ENCODE assay signal across 20 mouse cellular contexts in genomic region chr9:58557457-58558455, GRCm38 (mm10). TPM values are rescaled to one million over a fixed set of nuclear protein-coding genes. Genes with fewer than 3 reads are reported as not detected.
DNase-seq lines count a peak whose midpoint lies in the region; ATAC-seq and TF ChIP-seq lines count a peak whose summit lies in the region.
"Had no signal": no experiment of that assay in that cellular context is flagged by ENCODE, and none has a peak within 500 bp of the region (broad histone marks: within the 10 kb centered on the region; RNA-seq: fewer than 3 reads in every experiment).

No protein-coding gene starts in this region.

- no peak for DNase-seq in left cerebral cortex, adult 2 months (ENCODE audit: extremely low spot score in 1 of 2, low spot score in 2 of 2)
- no peak for DNase-seq in left cerebral cortex, postnatal 36 days (ENCODE audit: low spot score in 2 of 2)
- DNase-seq in ES-E14 (ENCODE audit: low read depth, low spot score) = no peak
- DNase-seq in lung, postnatal 0 days (ENCODE audit: low spot score) = peak; percentile 68
- no peak for DNase-seq in natural killer cell, adult 2 months (ENCODE audit: low spot score in 2 of 2)
- DNase-seq in ovary, adult 18-20 months (ENCODE audit: low spot score) = no peak
- DNase-seq: cerebellum, adult 2 months; heart, postnatal 14 days; thymus, postnatal 36 days had no signal

- intact Hi-C loops in left cerebral cortex, adult 2 months (cut with DNase I) = no loop called here
- intact Hi-C loops in left cerebral cortex, postnatal 36 days (cut with DNase I) = no loop called here

- in situ Hi-C loops in ES-E14 (cut with MboI; ENCODE audit: low sequenced_read_pairs in 2 of 2, unreplicated experiment in 2 of 2) = no loop called here

- no peaks in the 10 kb centered on the region for H3K27me3 ChIP-seq in ES-Bruce4 (ENCODE audit: control insufficient read depth, insufficient read depth, low read length, poor library complexity, severe bottlenecking)
- no peaks in the 10 kb centered on the region for H3K27me3 ChIP-seq in lung, postnatal 0 days (replicated peaks; ENCODE audit: insufficient read depth, low read length)
- H3K27me3 ChIP-seq: embryonic facial prominence, embryonic 12.5 days; heart, embryonic 12.5 days; hindbrain, embryonic 15.5 days; limb, embryonic 13.5 days had no signal

- no peak for TF ChIP-seq EP300 in ES-Bruce4 (IDR thresholded peaks at IDR 0.05; ENCODE audit: insufficient read depth, low read depth, low read length)
- TF ChIP-seq EP300 in lung, postnatal 0 days (IDR thresholded peaks at IDR 0.05) = no peak

- WGBS in lung, postnatal 0 days = 38% methylated on average over 3 of the region's 3 CpGs

- H3K9ac ChIP-seq in ES-Bruce4 (ENCODE audit: low read depth, poor library complexity, severe bottlenecking) (no peak overlapping the region), ES-E14 (ENCODE audit: insufficient read depth, low read depth, low read length, poor library complexity, severe bottlenecking) (no peak overlapping the region)
- H3K9ac ChIP-seq in lung, postnatal 0 days (replicated peaks; ENCODE audit: low read depth) = no peak overlapping the region
- H3K9ac ChIP-seq: embryonic facial prominence, embryonic 12.5 days; heart, embryonic 12.5 days; hindbrain, embryonic 15.5 days; limb, embryonic 13.5 days had no signal

- H3K4me3 ChIP-seq in left cerebral cortex, adult 2 months = no peak overlapping the region
- H3K4me3 ChIP-seq in ES-Bruce4 (ENCODE audit: low read depth, low read length) (no peak overlapping the region), ES-E14 (ENCODE audit: insufficient read depth in 1 of 2, low read depth in 1 of 2, low read length in 2 of 2, poor library complexity in 1 of 2, severe bottlenecking in 1 of 2) (no peak overlapping the region)
- H3K4me3 ChIP-seq in lung, postnatal 0 days (ENCODE audit: low read depth, low read length) = no peak overlapping the region
- H3K4me3 ChIP-seq: embryonic facial prominence, embryonic 12.5 days; erythroblast, embryonic 14.5 days; heart, embryonic 12.5 days; hindbrain, embryonic 15.5 days; limb, embryonic 13.5 days had no signal

- H3K4me1 ChIP-seq in ES-Bruce4 (ENCODE audit: control insufficient read depth, insufficient read depth, low read length) (peaks cover 5% of the 10 kb centered on the region), ES-E14 (ENCODE audit: control insufficient read depth in 2 of 2, insufficient read depth in 2 of 2, low read length in 2 of 2, poor library complexity in 1 of 2) (peaks cover 9 to 14% of the 10 kb centered on the region in 2 experiments)
- peaks cover 9% of the 10 kb centered on the region; the same call in 1 of the 2 replicates for H3K4me1 ChIP-seq in lung, postnatal 0 days (ENCODE audit: insufficient read depth, low read depth, low read length)

- H3K4me2 ChIP-seq in lung, postnatal 0 days (replicated peaks; ENCODE audit: low read depth, low read length) = no peak overlapping the region
- H3K4me2 ChIP-seq: embryonic facial prominence, embryonic 12.5 days; heart, embryonic 12.5 days; hindbrain, embryonic 15.5 days; limb, embryonic 13.5 days had no signal

- no peak for TF ChIP-seq CTCF in left cerebral cortex, adult 2 months (IDR thresholded peaks at IDR 0.05)
- TF ChIP-seq CTCF in ES-Bruce4 (IDR thresholded peaks at IDR 0.05; ENCODE audit: low read depth, low read length) = no peak
- TF ChIP-seq CTCF in lung, postnatal 0 days (IDR thresholded peaks at IDR 0.05) = no peak

- H3K9me3 ChIP-seq in ES-Bruce4 (replicated peaks; ENCODE audit: control insufficient read depth, insufficient read depth, low read length, poor library complexity, severe bottlenecking) (no peaks in the 10 kb centered on the region), ES-E14 (ENCODE audit: control insufficient read depth, insufficient read depth, low read depth, low read length) (no peaks in the 10 kb centered on the region)
- no peaks in the 10 kb centered on the region for H3K9me3 ChIP-seq in lung, postnatal 0 days (ENCODE audit: low read length)
- H3K9me3 ChIP-seq: embryonic facial prominence, embryonic 12.5 days; heart, embryonic 12.5 days; hindbrain, embryonic 15.5 days; limb, embryonic 13.5 days had no signal

- TF ChIP-seq POLR2A in ES-Bruce4 (IDR thresholded peaks at IDR 0.05; ENCODE audit: insufficient read depth, low read length) = no peak

- H3K36me3 ChIP-seq in ES-Bruce4 (ENCODE audit: control insufficient read depth, insufficient read depth, low read length, poor library complexity, severe bottlenecking) (no peaks in the 10 kb centered on the region), ES-E14 (ENCODE audit: control insufficient read depth, insufficient read depth, low read length, poor library complexity, severe bottlenecking) (no peaks in the 10 kb centered on the region)
- H3K36me3 ChIP-seq in lung, postnatal 0 days (ENCODE audit: insufficient read depth, low read length) = no peaks in the 10 kb centered on the region
- H3K36me3 ChIP-seq: embryonic facial prominence, embryonic 12.5 days; heart, embryonic 12.5 days; hindbrain, embryonic 15.5 days; limb, embryonic 13.5 days had no signal

- ATAC-seq in lung, postnatal 0 days = peak; percentile 74
- ATAC-seq: forebrain, embryonic 16.5 days; intestine, embryonic 16.5 days; midbrain, embryonic 16.5 days had no signal

- peak overlapping the region; percentile 11; the same call in 1 of the 2 replicates for H3K27ac ChIP-seq in left cerebral cortex, adult 2 months
- H3K27ac ChIP-seq in ES-Bruce4 (ENCODE audit: insufficient read depth, low read length) (peak overlapping the region; percentile 57), ES-E14 (ENCODE audit: insufficient read depth, low read depth, low read length, poor library complexity, severe bottlenecking) (no peak overlapping the region; the same call in 1 of the 2 replicates)
- no peak overlapping the region for H3K27ac ChIP-seq in lung, postnatal 0 days (ENCODE audit: low read length)
- H3K27ac ChIP-seq: embryonic facial prominence, embryonic 12.5 days; hindbrain, embryonic 15.5 days; limb, embryonic 13.5 days had no signal

TF ChIP-seq in ES-E14, 5 proteins besides CTCF, POLR2A, EP300 and RAD21:
- TF ChIP-seq MAFK (IDR thresholded peaks at IDR 0.05; ENCODE audit: insufficient read depth, low read depth, low read length) (peak; percentile 58; the same call in 1 of the 2 replicates), HCFC1 (IDR thresholded peaks at IDR 0.05; ENCODE audit: borderline replicate concordance, insufficient read depth, low read length) (no peak)
TF ChIP-seq in ES-E14: peak in this region for 1.

RNA-seq across cellular contexts. Expression of gene Cd276, which starts 2.5 kb away (rescaled TPM):
- 1 to 10 TPM; 7.3 to 8.0 TPM for total RNA-seq in left cerebral cortex, adult 2 months (2021)
- 1 to 10 TPM; 8.7 to 8.8 TPM for total RNA-seq in left cerebral cortex, postnatal 36 days (2021)
- 51.1 and 56.9 TPM in 2 replicates for polyA plus RNA-seq in ES-Bruce4 (2011; ENCODE audit: insufficient read depth, insufficient read length, low read depth, missing spikeins)
- 23.4 and 41.8 TPM in 2 replicates for total RNA-seq in ES-E14 (2012; rRNA removed)
- 9.9 and 10.7 TPM in 2 replicates for polyA plus RNA-seq in lung, postnatal 0 days (2015; fragmentation: Nextera tagmentation; extraction: Ambion mirVana)
- total RNA-seq: granulocyte monocyte progenitor cell, adult 5-6 weeks; megakaryocyte-erythroid progenitor cell, adult 5-6 weeks had no signal
- polyA plus RNA-seq: erythroblast, embryonic 14.5 days had no signal

RNA-seq across cellular contexts. Expression of gene Nptn, which starts 24.3 kb away (rescaled TPM):
- 100 to 1,000 TPM; 951 to 958 TPM for total RNA-seq in left cerebral cortex, adult 2 months (2021)
- total RNA-seq in left cerebral cortex, postnatal 36 days (2021) = 1,000 to 10,000 TPM in 1 of 2 experiments, 100 to 1,000 TPM in 1; 963 to 1,027 TPM
- 91.4 and 93.4 TPM in 2 replicates for polyA plus RNA-seq in ES-Bruce4 (2011; ENCODE audit: insufficient read depth, insufficient read length, low read depth, missing spikeins)
- 131 and 165 TPM in 2 replicates for total RNA-seq in ES-E14 (2012; rRNA removed)
- 132 and 133 TPM in 2 replicates for polyA plus RNA-seq in lung, postnatal 0 days (2015; fragmentation: Nextera tagmentation; extraction: Ambion mirVana)

Comparison
In these comparisons a context has a peak if more than half of its experiments do, and no peak if none do; other contexts are left out.
1. H3K27ac ChIP-seq: peak in left cerebral cortex, adult 2 months (single experiment) and ES-Bruce4 (single experiment); none in ES-E14 (single experiment) and lung, postnatal 0 days (single experiment).